Mouse (Mus musculus): ENCODE measurements around the gene Ints3.
"Not testable (repeated sequence)": the region's sequence is repeated elsewhere in the genome, so short reads cannot be mapped to it uniquely, and the experiment has no call there.

Ints3 gene

GRCm38 (mm10) chr3:90357959-90358358, 75.5 kb downstream of the Ints3 start:
- no peak for DNase-seq (ENCODE audit: low spot score in 2 of 2)

DNA sequence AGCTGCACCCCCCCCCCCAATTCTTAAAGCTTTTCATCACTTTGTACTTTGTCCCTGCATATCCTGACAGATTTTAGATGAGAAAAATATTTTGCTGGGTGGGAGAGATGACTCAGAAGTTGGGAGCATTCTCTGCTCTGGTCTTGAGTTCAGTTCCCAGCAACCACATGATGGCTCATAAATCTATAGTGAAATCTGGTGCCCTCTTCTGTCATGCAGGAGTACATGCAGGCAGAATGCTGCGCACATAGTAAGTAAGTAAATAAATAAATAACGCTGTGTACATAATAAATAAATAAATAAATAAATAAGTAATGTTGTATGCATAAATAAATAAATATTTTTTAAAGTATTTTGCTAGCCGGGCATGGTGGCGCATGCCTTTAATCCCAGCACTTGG, 85.6 kb downstream of the Ints3 start:
- no peak for DNase-seq (ENCODE audit: low spot score in 2 of 2)

DNA sequence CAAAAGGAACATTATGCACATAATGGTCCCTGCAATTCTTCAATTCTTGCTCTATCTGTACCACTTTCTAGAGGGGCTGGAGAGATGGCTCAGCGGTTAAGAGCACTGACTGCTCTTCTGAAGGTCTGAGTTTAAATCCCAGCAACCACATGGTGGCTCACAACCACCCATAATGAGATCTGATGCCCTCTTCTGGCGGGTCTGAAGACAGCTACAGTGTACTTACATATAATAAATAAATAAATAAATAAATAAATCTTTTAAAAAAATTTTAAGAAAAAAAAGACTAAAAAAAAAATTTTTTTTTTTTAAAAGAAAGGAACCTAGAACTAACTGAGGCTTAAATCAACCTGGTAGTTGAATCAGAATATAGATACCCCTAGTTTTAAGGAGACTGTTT, 90.6 kb downstream of the Ints3 start:
- DNase-seq (ENCODE audit: low spot score in 2 of 2), result not testable (repeated sequence)

All from right cerebral cortex, adult 2 months (tissue).